Mouse (Mus musculus): ENCODE measurements at regions not wholly inside any gene's neighbourhood (a gene's known extent, or its start where the extent isn't known, plus 50 kb on each side); places are given as distances from the start of the nearest gene placed in this dataset.

DNA sequence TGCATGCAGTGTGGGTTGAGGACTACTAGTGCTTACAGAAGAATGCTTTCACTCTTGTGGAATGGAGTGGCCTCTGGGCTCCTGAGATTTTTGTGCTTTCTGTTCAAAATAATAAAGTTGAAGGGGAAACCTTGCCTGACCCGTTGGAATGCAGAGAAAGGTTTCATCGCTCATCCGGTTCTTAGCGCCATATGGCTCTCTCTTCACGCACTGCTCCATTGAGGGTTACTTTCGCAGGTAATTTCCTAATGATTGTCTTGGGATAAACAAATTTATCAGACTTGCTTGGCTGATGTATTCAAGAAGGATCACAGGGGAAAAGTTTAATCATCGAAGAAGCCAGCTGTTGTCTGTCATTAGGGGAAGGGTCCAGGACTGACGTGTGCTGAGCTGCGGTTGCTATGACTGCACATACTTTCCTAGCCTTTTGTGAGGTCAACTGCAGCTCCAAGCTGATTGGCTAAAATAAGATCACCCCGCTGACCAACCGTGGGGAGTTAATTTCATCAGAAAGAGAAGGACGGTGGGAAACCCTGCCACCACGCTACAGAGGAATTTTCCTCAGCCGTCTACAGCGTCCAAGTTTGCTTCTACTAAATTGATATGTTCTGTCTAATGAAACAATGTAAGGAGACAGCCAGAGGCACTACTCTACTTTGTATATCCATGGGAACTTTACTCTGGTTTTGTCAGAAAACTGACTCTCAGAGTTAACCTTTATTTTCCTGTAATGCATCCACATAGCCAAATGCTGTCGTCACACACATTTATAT lies 210.9 kb downstream of the Sox2 start:
- TF ChIP-seq CTCF (IDR thresholded peaks at IDR 0.05; ENCODE audit: low read depth, low read length) (no peak), POLR2A (IDR thresholded peaks at IDR 0.05; ENCODE audit: extremely low read depth, insufficient read depth, low read length) (no peak)
